Mouse (Mus musculus): ENCODE measurements around the gene Drd3.

GRCm38 (mm10) chr16:43800119-43800721 is 46.4 kb downstream of the Drd3 start:
- TF ChIP-seq CTCF (IDR thresholded peaks at IDR 0.05; ENCODE audit: low read depth, low read length): no peak
- no peak for TF ChIP-seq TAL1 (conservative IDR thresholded peaks at IDR 0.05; ENCODE audit: low read depth, low read length)
- TF ChIP-seq POLR2AphosphoS5 (IDR thresholded peaks at IDR 0.05; ENCODE audit: insufficient replicate concordance, low read depth, low read length): no peak
- no peak for TF ChIP-seq GATA1 (IDR thresholded peaks at IDR 0.05; ENCODE audit: borderline replicate concordance, low read length)

Measured in G1E (cell line).